Mouse (Mus musculus) left cerebral cortex, adult 11 months (tissue): Measurements from ENCODE around the gene Gps2.
A peak's percentile ranks its signal among the peaks of the same experiment; 100 is the strongest.
"Not testable (repeated sequence)": the region's sequence is repeated elsewhere in the genome, so short reads cannot be mapped to it uniquely, and the experiment has no call there.

Experiments
- DNase-seq: peaks from one replicate; pipeline ENCODE4 v3.0.0; 2022; ENCODE audit warnings: low spot score

The Gps2 gene

DNA sequence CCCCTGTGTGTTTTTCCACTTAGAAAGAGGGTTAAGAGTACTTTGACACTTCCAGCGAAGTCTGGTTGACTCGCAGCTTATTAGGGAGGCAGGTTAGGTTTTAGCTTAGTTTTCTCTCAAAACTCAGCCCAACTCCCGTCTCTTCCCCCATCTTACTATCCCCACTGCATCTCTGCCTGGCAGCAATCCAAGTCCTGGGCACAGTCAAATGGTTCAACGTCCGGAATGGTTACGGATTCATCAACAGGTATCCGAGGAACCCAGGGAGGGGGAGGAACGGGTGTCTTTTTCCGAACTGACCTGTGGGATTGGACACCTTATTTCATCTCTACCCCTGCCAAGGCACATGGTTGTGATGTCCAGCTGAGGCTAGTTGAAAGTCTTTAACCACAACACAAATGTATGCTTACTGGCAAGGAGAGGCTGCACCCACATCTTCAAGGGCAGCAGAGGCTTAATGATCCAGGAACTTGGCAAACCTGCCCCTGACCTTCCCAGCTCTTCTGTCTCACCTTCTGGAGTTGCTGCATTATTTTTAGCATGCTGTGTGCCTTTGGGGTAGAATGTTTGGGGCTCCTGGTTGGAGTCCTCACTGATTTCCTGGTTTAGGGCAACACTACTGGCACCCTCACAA lies 23.1 kb downstream of the Gps2 start:
- DNase-seq: no peak

- no peak for DNase-seq
Observed at GRCm38 (mm10) chr11:69937385-69937784, 23.7 kb downstream of the Gps2 start.

GRCm38 (mm10) chr11:69937834-69938233 lies 24.1 kb downstream of the Gps2 start:
- no peak for DNase-seq

DNA sequence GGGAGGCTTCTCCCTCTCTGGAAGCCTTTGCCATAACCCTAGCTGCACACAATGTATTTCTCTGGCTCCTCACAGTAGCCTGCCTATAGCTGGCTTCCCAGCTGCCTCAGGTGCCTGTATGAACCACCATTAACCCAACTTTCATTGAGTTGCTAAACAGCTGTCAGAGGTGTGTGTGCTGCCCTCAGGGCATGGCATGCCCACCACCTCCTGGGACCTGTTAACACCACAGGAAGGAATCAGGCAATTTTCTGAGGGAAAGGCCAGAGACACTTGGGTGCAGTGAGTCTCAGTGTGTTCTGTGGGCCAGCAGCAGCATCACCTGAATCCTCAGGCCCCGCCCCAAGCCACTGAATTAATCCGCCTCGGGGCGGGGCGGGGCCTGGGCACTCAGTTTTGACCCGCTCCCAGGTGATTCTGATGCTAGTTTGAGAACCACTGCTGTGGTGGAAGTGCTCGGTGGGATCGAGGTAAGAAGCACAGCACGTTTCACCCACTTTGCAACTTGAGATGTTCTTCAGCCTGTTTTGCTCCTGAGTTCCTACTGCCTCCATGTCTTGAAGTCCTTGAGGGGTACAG lies 24.8 kb downstream of the Gps2 start:
- DNase-seq: no peak

- no peak for DNase-seq
Observed at GRCm38 (mm10) chr11:69939181-69939580, 25.5 kb downstream of the Gps2 start.

DNA sequence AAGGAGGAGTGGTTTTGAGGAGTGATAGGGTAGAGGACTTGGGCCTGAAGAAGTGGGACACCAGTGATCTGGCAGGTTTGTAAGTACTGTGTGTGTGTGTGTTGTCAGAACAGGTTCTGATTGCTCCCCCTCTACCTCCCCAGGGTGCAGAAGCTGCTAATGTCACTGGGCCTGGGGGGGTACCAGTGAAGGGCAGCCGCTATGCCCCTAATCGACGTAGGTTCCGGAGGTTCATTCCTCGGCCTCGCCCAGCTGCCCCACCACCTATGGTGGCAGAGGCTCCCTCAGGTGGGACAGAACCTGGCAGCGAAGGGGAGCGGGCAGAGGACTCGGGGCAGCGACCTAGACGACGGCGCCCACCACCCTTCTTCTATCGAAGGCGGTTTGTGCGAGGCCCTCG lies 26.0 kb downstream of the Gps2 start:
- DNase-seq: no peak

GRCm38 (mm10) chr11:69940962-69941361 lies 27.3 kb downstream of the Gps2 start:
- no peak for DNase-seq

DNA sequence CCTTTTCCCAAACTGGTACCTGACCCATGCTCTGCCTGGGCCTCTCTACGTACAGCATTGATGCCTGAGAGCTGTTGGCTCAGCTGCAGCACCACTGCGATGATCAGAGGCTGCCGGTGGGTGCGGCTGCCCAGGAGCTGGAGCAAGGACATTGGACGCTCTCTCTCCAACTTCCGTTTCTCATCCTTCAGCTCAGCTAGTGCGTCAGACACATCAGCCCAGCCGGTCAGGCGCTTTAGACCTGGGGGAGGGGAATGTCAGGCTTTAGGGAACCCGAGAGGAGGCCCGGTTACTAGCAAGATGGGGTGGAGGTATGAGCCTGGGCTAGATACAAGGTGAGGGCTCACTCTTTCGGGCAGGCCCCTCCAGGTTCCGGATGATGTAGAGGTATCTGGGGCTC lies 31.5 kb downstream of the Gps2 start:
- DNase-seq: no peak

- DNase-seq: no peak
Observed at GRCm38 (mm10) chr11:69945997-69946891, 32.6 kb downstream of the Gps2 start.

DNA sequence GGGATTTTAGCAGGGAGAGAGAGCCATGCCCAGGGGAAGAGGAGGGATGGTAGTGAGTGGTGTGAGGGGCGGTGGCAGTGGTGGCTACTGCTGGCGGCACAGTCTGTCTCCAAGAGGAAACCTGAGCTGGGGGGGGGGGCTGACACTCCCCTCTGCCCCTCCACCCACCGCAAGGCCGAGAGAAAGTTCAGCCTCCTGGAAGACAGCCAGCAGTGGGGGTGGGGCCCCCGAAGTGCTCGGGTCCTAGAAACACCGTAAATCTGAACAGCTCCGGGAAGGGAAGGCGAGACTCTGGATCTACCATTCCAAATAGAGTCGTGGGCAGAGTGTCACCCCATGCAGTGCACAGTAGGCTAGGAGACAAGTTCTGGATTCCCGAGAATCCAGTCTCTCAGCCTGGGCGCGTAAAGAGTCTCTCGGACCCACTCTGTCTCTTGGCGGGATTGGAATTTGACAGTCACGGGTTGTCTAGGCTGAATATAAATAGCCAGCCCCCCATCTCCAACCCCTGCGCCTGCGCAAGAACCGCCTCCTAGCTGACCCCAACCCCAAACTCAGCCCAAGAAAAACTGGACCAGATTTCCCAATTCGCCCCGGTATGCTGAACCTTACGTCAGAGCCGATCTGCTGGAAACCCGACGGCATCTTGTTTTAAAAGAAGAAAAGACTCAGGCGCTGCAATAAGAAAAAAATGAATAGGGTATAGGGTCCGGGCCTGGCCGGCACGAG lies 33.8 kb downstream of the Gps2 start:
- no peak for DNase-seq

GRCm38 (mm10) chr11:69948066-69948762 lies 34.5 kb downstream of the Gps2 start, which contains the start of gene Slc2a4:
TSS of gene Slc2a4 (minus strand) at chr11:69948188.
- no peak for DNase-seq

GRCm38 (mm10) chr11:69948763-69949150 lies 35.1 kb downstream of the Gps2 start:
- peak; percentile 58 for DNase-seq

DNA sequence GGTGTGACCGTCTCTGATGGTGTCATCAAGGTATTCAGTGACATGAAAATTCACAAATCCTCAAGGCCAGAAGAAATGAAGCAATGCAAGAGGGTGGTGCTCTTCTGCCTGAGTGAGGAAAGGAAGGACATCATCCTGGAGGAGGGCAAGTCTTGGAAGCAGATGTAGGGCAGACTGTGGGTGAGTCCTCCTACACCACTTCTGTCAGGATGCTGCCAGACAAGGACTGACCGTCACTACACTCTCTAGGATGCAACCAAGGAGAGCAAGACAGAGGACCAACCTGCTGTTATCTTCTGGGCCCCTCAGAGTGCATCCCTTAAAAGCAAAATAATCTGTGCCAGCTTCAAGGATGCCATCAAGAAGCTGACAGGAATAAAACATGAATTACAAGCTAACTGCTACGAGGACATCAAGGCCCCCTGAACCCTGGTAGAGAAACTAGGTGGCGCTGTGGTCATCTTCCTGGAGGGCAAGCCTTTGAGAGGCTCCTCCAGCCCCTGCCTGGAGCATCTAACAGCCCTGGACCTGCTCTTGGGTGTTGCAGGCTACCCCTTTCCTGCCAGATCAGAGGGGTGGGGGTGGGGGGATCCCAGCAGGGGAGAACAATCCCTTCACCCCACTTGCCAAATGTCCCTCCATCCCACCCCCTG lies 37.2 kb downstream of the Gps2 start:
- no peak for DNase-seq

GRCm38 (mm10) chr11:69952274-69952673 lies 38.6 kb downstream of the Gps2 start:
- no peak for DNase-seq

- no peak for DNase-seq
Observed at GRCm38 (mm10) chr11:69953267-69953915, 39.7 kb downstream of the Gps2 start.

DNA sequence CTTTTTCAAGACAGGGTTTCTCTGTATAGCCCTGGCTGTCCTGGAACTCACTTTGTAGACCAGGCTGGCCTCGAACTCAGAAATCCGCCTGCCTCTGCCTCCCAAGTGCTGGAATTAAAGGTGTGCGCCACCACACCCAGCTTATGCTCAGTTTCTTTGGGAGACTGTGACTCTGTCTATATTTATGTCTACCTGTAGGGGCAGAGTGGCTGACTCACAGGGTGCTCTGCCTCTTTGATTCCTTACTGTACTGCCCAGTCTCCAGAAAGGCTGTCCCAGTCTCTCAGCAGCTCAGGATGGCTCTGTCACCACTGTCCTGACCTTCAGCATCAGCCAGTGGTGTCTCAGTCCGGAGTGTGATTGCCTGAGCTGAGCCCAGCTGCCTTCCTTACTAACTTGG lies 41.9 kb downstream of the Gps2 start:
- DNase-seq: not testable (repeated sequence)

DNA sequence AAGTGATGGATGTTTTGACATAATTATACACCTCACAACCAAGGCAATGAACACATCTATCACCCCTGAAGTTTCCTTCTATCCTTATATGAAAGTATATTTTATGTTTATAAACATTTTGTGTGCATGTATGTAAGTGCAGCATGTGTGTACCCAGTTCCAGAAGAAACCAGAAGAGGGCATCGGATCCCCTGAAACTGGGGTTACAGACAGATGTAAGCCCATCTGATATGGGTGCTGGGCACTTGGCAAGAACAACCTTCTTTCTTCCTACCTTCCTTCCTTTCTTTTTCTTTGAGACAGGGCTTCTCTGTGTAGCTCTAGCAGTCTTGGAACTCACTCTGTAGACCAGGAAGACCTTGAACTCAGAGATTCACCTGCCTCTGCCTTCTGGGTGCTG lies 42.5 kb downstream of the Gps2 start:
- DNase-seq: no peak

DNA sequence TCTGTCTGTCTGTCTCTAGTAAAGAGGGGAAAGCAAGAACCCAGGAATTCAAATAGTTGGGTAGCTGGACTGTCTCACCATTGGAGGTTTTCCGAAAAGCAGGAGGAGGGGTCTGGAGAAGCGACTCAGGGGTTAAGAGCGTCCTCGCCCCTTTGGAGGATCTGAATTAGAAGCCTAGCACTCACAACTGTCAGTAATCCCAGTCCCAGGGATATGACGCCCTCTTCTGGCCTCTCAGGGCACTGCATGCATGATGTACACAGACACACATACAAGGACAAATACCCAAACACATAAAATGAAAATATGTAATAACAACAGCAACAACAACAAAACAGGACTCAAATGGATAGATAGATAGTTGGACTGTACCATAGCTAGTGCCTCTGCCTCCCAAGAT lies 46.9 kb downstream of the Gps2 start:
- no peak for DNase-seq

DNA sequence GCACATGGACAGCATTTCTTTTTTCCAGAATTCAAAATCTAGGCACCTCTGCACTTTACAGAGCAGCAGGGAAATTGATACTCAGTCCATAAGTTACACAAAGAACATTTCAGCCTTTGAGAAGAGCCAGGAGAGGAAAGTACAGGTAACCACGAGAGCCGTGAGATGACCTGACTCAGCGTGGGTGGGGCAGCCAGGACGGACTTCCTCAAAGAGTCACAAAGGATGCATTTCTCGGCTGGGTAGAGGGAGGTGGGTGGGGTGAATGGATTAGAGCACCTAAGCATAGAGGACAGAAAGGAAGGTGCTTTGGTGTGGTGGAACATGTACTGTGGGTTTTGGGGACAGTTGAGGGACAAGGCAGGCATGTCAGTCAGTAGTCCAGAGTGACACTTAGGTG lies 48.2 kb downstream of the Gps2 start:
- DNase-seq: no peak

GRCm38 (mm10) chr11:69964650-69965270 lies 51.1 kb downstream of the Gps2 start, which contains the start of gene Cldn7:
TSS of gene Cldn7 (plus strand) at chr11:69964779.
- no peak for DNase-seq
